Mouse (Mus musculus): ENCODE results near the gene Clps.

- TF ChIP-seq MAFK (IDR thresholded peaks at IDR 0.05; ENCODE audit: insufficient read depth, low read depth, low read length) (no peak), ZNF384 (IDR thresholded peaks at IDR 0.05; ENCODE audit: low read depth, low read length) (no peak), CHD2 (IDR thresholded peaks at IDR 0.05; ENCODE audit: low read depth, low read length) (no peak), ZC3H11A (IDR thresholded peaks at IDR 0.05; ENCODE audit: borderline replicate concordance, low read depth, low read length) (no peak), HCFC1 (IDR thresholded peaks at IDR 0.05; ENCODE audit: borderline replicate concordance, insufficient read depth, low read length) (no peak)
Measured at GRCm38 (mm10) chr17:28593965-28594364, 33.4 kb upstream of the Clps start.
